Mouse (Mus musculus): ENCODE data around the gene Ltbp3.

Gene Ltbp3

DNA sequence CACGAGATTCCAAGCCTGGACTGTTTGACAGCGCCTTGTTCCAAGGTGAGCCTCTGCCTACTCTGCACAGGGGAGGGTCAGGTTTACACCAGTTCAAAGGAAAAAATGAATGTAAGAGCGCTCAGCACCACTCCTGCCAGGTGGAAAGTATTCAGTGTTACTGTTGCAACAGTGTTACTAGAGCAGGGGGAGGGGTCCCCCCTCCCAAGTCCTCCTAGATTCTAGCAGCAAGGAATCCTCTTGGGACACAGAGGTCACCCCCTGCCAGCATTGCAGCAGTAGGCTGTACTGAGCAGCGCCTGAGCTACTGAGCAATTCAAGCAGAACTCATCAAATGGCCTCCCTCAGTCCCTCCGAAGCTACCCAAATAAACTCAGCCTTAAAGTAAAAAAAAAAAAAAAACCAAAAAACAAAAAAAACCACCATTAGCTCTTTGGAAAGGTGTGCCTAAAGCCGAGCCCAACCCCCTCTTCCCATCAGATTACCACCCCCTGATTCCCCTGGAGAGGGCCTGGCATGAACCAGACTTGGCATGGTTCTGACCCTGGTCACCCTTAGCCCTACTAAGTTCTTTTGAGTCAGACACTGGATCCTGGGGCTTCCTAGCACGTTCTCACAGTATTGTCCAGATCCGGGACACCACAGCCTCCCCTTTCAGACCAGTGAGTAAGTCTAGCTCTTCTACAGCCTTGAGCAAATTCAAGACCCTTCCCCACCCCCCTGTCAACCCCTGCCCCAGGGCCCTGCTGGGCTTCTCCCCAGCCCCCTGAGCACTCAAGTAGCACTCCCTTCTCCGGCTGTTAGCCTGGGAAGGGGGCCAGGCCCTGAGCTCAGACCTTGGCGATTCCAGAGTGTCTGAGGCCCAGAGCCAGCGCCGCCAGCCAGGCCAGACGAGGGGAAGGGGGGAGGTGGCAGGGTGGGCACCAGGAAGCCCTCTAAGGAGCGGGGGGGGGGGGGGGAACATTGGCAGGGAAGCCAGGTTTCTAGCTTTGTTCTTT, at the start of gene Ltbp3:
Gene Ltbp3, plus strand, starts transcription at position 585 of the 998 bp plus-strand sequence.
- CTCF ChIA-PET = interaction anchor here (0.6 kb wide), 1 partner anchor 51 kb away, joined by 3 read pairs; no protein-coding TSS in a partner anchor

DNA sequence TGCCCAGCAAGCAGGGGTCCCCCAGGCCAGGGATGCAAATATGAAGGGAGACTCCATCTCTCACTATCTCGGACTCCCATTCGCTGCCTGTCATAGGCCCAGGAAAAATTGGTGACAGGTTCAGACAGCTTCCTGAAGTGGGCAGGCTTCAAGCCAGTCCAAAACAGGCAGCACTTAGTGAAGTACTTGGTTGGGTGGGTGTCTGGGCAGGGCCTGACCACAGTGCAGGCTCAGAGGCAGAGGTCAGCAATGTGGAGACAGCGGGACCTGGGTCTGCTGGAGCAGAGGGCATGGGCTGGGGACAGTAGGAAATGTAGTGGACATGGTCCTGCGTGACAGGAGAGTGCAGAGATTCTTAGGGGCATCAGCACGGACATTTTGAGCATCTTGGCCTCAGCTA, 49.1 kb upstream of the Ltbp3 start:
- CTCF ChIA-PET = interaction anchor here (0.7 kb wide), 1 partner anchor 1839 kb away, joined by 4 read pairs; no protein-coding TSS in a partner anchor

DNA sequence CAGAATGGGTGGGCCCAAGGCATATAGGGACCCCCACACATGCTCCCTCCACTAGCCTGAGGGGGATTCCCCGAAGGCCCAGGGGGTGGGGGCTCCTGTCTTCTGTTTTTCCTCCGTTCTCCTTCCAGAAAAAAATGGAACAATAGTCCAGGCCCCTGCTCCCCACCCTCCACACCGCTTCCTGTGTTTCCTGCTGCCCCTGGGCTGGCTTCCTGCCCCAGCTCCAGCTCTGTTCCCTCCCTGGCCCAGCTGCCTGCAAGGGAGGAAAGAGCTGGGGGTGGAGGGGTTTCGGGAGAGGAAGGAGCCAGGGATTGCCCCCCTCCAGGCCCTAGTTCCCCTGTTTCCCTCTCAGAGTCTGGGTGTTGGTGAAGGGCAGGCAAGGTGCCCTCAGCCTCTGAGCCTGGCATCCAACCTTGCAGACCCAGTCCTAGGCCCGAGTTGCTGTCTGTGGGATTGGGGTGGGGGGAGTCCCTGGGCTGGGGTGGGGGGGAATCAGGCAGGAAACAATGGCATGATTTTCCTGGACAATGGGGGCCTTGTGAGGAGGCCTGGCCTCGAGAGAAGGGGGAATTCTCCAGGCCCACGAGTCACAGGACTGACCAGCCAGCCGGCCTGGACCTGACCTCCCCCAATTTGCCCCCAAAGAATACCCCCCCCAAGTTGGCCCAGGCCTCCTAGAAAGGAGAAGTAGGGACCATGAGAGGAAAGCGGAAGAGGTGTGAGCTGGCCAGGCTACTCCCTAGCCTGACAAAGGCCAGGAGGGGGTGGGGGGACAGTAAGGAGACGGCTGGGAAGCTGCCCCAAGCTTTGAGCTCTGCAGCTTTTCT, 48.4 kb upstream of the Ltbp3 start:
- CTCF ChIA-PET = interaction anchor here (0.6 to 0.7 kb wide), 2 partner anchors 196 to 1840 kb away, joined by 3 to 4 read pairs; no protein-coding TSS in a partner anchor

DNA sequence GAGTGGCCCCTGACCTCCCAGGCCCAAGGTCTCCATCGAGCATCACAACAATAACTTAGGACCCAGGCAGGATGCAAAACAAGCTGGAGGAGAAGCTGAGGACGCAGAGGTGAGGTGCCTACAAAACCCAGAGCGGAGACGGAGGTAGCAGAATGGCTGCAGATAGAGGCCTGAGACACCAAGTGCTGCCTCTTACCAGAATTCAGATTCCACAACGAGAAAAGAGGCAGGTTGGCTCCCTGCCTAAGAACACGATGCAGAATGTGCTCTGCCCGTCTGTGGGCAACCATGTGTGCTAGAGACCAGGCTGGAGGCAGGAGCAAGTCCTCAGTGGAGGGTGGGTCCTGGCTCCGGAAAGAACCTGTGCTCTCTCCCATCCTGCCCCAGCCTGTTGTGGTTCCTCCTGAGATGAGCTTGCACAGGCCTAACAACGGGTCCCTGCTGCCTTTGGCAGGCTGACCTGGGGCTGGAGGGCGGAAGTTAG, 47.7 kb upstream of the Ltbp3 start:
- CTCF ChIA-PET = interaction anchor here (0.6 kb wide), 1 partner anchor 197 kb away, joined by 3 read pairs; no protein-coding TSS in a partner anchor

DNA sequence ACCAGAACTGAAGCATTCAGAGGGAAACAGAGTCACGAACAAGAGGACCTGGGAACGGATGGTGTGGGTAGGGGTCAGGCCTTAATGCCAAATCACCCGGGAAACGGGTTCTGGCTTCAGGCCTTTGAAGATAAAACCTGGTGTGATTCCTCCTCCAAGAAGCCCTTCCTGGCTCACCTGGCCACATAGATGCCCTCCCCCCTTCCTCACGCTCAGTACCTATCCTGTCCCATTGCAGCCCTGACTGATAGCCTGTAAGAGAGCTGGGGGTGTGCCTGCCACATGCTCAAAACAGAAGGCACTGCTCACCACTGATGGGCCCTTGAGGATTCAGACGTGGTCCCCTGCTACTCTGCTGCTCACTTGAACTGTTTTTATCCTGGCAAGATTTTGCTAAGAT, 46.9 kb upstream of the Ltbp3 start:
- CTCF ChIA-PET = no interaction called here

DNA sequence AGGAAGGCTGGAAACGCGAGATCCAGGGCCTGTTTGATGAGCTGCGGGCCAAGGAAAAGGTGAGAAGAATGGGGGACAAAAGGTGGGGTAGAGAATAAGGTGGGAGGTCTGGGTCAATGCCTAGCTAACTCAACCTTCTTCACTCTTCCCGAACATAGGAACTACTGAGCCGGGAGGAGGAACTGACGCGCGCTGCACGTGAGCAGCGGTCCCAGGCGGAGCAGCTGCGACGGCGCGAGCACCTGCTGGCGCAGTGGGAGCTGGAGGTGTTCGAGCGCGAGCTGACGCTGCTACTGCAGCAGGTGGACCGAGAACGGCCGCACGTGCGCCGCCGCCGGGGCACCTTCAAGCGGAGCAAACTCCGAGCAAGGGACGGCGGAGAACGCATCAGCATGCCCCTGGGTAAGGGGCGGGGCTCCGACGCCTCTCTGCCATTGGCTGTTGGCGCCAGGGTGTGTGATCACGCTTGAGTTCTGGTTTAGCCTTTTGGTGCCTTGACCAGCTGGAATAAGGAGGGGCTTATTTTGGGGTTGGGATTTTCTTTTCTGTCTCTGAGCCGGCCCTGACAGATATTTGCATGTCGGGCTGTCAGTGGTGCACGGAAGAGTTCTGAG, 44.7 kb upstream of the Ltbp3 start:
- CTCF ChIA-PET = no interaction called here

DNA sequence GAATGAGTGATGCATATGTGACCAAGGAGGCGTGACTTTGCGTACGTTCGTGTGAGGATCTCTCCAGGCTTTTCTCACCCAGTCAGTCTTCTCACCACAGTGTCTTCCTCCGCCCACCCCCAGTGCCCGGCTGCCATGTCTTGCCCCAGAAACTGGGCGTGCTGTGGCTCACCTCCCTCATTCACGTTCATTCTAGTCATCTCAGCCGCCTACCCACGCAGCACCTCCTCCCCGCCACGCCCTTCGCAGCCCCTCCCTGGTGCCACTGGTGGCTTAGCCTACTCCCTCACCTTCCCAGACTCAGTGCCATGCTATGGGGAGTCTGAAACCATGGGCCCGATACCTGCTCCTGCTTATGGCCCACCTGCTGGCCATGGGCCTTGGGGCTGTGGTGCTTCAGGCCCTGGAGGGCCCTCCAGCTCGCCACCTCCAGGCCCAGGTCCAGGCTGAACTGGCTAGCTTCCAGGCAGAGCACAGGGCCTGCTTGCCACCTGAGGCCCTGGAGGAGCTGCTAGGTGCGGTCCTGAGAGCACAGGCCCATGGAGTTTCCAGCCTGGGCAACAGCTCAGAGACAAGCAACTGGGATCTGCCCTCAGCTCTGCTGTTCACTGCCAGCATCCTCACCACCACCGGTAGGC, 36.4 kb upstream of the Ltbp3 start, which contains the start of gene Kcnk7:
Gene Kcnk7, plus strand, starts transcription at position 205 of the 638 bp plus-strand sequence.
- CTCF ChIA-PET = interaction anchor here (0.6 kb wide), 1 partner anchor 58 kb away, joined by 5 read pairs; no protein-coding TSS in a partner anchor

DNA sequence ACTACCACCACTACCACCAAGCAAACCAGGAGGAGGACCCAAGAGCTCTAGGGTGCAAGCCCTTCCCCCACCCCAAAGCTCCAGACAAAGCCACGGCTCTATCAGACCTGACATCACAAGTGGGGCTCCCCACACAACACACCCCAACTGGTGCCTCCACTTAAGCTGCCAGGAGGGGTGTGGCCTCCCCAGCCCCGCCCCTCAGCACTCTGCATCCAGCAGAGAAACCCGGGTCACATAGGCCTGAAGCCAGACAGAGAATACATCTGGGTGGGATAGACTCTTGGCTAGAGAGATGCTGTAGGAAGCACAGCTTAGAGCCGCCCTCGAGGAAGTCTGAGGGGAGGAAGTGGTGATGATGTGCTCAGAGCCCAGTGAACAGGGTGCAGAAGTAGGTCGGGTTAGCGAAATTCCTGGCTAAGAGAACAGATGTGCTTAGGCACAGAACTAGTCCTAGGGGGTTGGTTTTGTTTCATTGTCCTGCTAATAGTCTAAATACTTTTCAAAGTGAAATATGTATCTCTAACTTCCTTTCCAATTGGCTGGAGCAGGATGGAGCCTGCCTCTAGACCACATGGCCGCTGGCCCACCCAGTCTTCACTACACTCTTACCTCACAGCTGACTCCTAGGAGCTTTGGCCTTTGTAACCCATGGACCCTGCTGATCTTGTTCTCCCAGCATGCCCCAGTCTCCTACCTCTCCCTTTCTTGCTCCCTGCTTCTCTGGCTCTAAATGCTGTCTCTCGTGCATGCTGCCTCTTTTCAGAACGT, 35.7 kb upstream of the Ltbp3 start:
- CTCF ChIA-PET = interaction anchor here (0.6 kb wide), 1 partner anchor 57 kb away, joined by 5 read pairs; no protein-coding TSS in a partner anchor

DNA sequence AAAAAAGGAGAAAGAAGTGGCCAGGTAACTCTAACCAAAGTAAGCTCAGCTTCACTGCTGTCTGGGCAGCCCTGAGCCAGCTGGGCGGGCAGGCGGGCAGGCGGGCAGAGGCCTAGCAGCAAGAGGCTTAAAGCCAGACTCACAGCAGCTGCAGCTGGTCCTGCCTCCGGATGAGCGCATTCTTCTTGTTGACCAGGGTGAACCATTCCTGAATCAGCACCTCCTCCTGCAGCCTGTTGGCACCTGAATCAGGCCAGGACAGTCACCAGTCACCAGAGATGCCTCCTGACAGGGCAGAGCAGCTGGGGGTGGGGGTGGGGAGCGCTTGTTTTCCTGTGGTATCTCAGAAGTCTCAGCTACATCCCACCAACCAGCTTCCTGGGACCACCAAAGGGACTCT, 30.6 kb upstream of the Ltbp3 start:
- CTCF ChIA-PET = interaction anchor here (0.7 to 1.4 kb wide), 4 partner anchors 12 to 531 kb away, joined by 3 to 4 read pairs (median 3); partner anchors contain the start of gene Fam89b

DNA sequence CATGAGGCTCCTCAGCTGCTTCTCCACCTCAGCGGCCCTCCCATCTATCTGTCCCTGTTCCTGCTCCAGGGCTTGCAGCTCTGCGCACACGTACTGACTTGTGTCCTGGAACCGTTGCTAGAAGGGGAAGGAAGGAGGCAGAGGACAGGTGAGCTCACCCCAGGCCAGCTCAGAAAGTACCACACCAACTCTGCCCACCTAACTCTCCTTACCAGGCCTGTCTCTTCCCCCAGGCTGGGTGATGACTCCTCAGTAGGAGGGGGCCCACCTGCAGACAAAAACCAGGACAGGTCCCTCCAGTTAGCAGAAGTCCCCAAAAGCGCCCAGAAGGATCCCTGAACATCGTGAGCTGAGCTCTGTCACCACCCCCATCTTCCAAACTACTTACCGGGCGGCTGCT, 30.1 kb upstream of the Ltbp3 start:
- CTCF ChIA-PET = interaction anchor here (1.0 to 1.5 kb wide), 4 partner anchors 12 to 60 kb away, joined by 3 read pairs; partner anchors contain the start of gene Fam89b

DNA sequence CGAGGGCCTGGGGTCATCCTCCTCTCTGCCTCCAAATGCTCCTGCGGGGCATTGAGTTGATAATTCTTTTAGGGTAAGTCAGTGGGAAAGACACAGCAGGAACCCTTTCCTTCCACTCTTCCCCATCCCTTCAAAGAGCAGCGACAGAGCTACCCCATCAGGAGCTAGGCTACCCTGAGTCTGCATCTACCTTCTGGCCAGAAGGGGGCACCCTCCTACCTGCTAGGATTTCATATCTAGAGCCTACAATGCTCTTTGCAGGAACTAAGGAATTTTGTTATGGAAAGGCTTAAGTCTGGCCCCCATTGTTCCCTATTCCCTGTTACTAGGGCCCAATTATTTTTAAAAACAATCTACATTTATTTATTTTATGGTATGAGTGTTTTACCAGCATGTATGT, 29.5 kb upstream of the Ltbp3 start:
- CTCF ChIA-PET = interaction anchor here (1.4 to 1.5 kb wide), 2 partner anchors 14 to 59 kb away, joined by 3 read pairs; no protein-coding TSS in a partner anchor

DNA sequence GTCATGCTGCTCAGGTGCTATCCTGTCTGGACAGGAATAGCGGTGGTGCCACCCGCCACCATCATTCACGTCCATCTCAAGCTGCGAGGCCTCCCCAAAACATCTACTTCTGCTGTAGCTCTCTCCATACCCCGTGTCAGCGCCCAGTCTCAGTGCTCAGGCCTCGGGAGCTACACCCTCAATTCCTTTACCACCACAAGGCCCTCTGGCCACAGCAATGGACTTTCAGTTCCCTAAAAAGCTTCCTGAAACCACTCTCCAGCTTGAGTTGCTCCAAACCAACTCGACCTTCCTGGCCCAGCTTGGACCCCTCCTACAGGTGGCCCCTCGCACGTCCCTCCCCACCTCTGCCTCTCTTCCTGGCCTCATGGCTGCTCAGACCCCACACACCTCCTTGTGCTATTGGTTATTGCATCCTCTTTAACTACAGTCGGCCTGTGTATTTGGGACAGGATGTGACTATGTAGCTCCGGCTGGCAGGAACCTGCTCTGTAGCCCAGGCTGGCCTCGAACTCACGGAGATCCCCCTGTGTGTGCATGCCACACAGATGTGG, 28.7 kb upstream of the Ltbp3 start:
- CTCF ChIA-PET = interaction anchor here (1.3 to 1.5 kb wide), 2 partner anchors 13 to 16 kb away, joined by 3 to 4 read pairs; no protein-coding TSS in a partner anchor

DNA sequence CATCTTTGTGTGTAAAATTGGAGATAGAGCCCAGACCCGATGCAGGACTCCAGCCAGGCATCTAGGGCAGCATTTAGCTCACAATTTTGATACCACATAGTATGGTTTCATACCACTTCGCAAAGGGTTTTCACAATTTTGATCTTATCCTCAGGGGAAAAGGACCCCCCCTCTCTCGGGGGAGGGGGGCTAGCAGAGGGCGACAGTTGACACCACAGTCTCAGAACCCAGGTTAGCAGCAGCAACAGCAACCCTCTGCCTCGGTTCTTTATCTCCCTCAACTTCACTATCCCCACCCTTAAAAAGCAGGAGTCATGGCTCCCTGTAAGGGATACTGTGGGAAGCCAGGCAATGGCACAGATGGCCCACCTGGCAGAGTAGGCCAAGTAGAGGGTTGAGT, 27.4 kb upstream of the Ltbp3 start:
- CTCF ChIA-PET = no interaction called here

DNA sequence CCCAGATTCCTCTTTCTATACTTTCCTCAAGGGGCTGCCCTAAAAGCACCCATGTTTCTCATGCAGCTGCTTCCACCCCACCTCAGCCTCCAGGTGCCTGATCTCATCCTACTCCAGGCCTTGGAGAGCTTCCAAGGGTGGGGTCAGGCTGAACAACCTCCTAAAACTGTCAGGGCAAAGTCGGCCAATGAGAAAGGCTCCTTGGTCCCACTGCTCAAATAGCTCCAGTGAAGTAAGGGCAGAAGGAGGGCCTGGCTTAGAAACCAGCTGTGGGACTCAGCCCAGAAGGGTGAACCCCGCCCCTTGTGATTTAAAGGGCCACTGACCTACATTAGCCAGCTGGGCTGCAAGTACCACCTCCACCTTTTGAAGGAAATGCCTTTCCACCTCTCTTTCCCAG, 27.0 kb upstream of the Ltbp3 start:
- CTCF ChIA-PET = no interaction called here

DNA sequence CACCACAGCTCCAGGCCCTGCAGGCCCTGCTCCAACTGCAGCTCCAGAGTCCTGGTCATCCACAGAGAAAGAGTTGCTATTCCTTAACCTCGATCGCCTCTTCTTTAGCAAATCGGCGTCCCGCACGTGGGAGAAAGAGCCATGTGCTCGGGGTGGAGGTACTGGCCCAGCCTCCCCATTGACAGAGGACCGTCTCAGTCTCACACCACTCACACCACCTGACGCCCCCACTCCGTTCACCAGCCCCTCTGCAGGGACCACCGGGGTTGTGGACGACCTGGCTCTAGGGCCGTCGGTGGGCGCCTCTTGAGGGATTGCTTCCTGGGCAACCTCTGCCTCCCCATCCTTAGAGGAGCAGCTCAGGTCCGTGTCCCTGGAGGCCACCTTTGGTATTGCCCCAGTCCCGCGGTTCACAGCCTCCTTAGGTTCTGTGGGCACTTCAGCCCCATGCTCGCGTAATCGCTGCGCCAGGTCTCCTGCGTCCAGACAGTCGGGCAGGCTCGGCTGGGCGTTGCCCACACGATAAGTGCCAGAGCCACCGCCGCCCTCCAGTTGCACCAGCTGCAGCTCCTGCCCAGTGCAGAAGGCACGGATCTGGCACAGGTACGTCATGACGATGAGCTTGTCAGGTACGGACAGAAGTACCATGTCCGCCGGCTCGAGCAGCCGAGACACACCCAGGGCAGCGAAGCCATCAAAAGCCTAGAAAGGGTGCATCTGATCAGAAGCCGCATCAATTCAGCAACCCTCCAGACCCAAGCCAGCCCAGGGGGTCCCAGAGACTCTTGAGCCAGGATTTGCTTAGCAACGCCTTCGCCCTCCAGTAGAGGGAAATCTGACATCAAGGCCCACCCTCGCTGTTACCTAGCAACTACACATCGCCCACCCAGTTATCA, 24.7 kb upstream of the Ltbp3 start:
- CTCF ChIA-PET = interaction anchor here (0.6 kb wide), 1 partner anchor 52 kb away, joined by 19 read pairs; no protein-coding TSS in a partner anchor

DNA sequence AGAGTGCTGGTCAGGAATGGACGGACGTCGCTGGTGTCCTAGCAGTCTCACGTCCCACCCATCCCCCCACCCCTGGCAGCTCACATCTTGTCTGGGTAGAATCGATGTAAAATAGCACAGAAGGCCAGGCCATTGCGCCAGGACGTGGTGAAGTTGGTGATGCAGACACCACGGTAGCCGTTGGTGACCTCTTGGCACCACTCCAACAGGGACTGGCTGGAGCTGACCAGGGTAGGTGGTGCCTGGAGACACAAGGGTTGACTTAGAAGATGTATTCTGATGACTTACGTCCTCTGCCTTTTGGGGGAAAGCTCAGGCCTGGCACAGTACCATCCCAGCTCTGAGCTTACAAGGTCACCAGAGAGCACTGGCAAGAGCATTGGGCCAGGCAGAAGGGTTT, 23.7 kb upstream of the Ltbp3 start:
- CTCF ChIA-PET = interaction anchor here (0.6 kb wide), 1 partner anchor 53 kb away, joined by 19 read pairs; no protein-coding TSS in a partner anchor

DNA sequence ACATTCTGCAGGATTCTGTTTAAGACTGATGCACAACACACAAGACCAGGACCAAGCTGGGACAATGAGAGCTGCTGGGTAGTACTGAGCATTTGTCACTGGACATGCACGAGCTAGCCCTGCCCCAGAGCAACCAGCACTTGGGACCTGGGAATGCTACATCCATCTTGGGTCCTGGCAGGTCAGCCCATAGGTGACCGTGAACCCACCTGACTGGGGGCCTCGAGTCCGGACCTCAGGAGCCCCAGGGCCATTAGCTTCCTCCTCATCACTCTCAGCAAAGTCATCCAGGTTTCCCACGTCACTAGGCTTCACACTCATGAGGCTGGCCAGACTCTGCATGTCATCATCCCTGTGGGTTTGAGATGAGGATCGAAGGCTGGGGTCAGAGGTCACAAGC, 19.5 kb upstream of the Ltbp3 start:
- CTCF ChIA-PET = no interaction called here

DNA sequence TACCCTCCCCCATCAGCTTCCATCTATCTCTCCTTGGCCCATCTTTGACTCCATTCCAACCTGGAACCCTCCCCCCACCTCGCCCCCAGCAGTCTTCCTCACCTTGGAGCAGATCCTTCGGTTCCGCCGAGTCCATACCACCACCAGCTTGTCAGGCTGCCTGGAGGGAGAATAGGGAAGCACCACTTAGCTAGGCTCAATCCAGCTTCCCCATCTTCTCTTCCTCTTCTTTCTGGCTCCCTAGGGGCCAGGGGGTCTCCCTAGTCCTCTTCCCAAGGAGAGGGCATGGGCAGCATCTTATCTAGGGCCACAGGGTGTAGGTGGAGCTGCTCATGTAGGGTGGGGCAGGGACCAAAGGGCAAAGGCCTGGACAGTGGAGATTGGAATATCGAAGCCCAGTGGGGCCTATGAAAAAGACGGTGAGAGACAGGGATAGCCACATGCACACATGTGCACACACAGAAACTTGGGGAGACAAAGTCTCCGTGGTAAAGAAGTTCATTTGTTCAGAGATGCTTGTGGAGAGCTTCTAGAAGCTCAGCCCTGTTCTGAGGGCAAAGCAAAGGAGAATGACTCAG, 17.8 kb upstream of the Ltbp3 start:
- CTCF ChIA-PET = interaction anchor here (0.5 to 1.0 kb wide), 2 partner anchors 13 to 363 kb away, joined by 3 read pairs; no protein-coding TSS in a partner anchor
